Mouse (Mus musculus) liver, postnatal 0 days (tissue): ENCODE results near the gene Enpp5.

Experiments used
- CTCF ChIP-seq: sonication (generic); IDR thresholded peaks from 2 replicates; pipeline ENCODE4 v1.5.1; 2016; ENCODE audit warnings: antibody characterized with exemption, low read depth
- EP300 ChIP-seq: IDR thresholded peaks from 2 replicates; pipeline ENCODE4 v1.6.1; 2016; ENCODE audit warnings: antibody characterized with exemption, low read depth, mild to moderate bottlenecking

- TF ChIP-seq CTCF (no peak), EP300 (no peak)
These were observed 6.9 kb upstream of the Enpp5 start for GRCm38 (mm10) chr17:44071680-44072079.
